Mouse (Mus musculus) CH12.LX (cell line): ENCODE results near the gene Picalm. TPM values are rescaled to one million over a fixed set of nuclear protein-coding genes. Genes with fewer than 3 reads are reported as not detected.

Source experiments
- DNase-seq: peaks from one replicate; pipeline ENCODE4 v3.0.0-alpha.2; 2013; ENCODE audit errors: extremely low read depth
- H3K27ac ChIP-seq: 2 replicates; pipeline ENCODE4 v1.5.1; 2012; ENCODE audit warnings: low read depth, mild to moderate bottlenecking, control low read depth, moderate library complexity; ENCODE audit not compliant: insufficient read depth
- H3K27me3 ChIP-seq: replicated peaks from 2 replicates; pipeline ENCODE3; 2012; ENCODE audit warnings: inconsistent platforms
- H3K36me3 ChIP-seq, 2 experiments: replicated peaks in 1 of 2; 2 replicates each; pipeline versions ENCODE3 to v1.6.1; 2012; ENCODE audit warnings: inconsistent platforms in 1 of 2, low read length in 1 of 2, mild to moderate bottlenecking in 1 of 2, mixed read lengths in 1 of 2, moderate library complexity in 1 of 2; ENCODE audit not compliant: control insufficient read depth in 1 of 2, insufficient read depth in 1 of 2
- H3K4me1 ChIP-seq, 2 experiments: 2 replicates each; pipeline ENCODE4 v1.6.1; 2012; ENCODE audit warnings: inconsistent platforms in 1 of 2, moderate library complexity in 1 of 2; ENCODE audit not compliant: insufficient read depth in 2 of 2, control insufficient read depth in 1 of 2
- H3K4me2 ChIP-seq: 2 replicates; pipeline ENCODE4 v1.6.1; 2012; ENCODE audit warnings: low read depth, mild to moderate bottlenecking, control low read depth; ENCODE audit not compliant: poor library complexity, insufficient read depth, severe bottlenecking
- H3K4me3 ChIP-seq, 3 experiments: fragments of 150-350 bp in 1 of 3; sonication (generic) in 1 of 3; replicated peaks in 1 of 3; 2 replicates each; pipeline versions ENCODE3 to v1.5.1; 2011 to 2012; ENCODE audit warnings: low read depth in 2 of 3, low read length in 2 of 3, mild to moderate bottlenecking in 2 of 3, moderate library complexity in 2 of 3, control low read depth in 1 of 3, improper control_type of control experiment in 1 of 3, inconsistent platforms in 1 of 3, mixed read lengths in 1 of 3; ENCODE audit not compliant: poor library complexity in 1 of 3
- H3K79me2 ChIP-seq: replicated peaks from 2 replicates; pipeline ENCODE4 v1.6.1; 2012; ENCODE audit warnings: mild to moderate bottlenecking, moderate library complexity; ENCODE audit not compliant: control insufficient read depth, poor library complexity, insufficient read depth, severe bottlenecking; ENCODE audit errors: extremely low read depth
- H3K9ac ChIP-seq: 2 replicates; pipeline ENCODE4 v1.6.1; 2012; ENCODE audit warnings: low read depth, mild to moderate bottlenecking, control low read depth, moderate library complexity; ENCODE audit not compliant: insufficient read depth
- H3K9me3 ChIP-seq: replicated peaks from 2 replicates; pipeline ENCODE3; 2012; ENCODE audit warnings: low read length, inconsistent platforms, mixed read lengths
- CHD1 ChIP-seq: IDR thresholded peaks from 2 replicates; pipeline ENCODE4 v1.6.1; 2012; ENCODE audit warnings: low read depth, low read length, improper control_type of control experiment, inconsistent platforms
- CHD2 ChIP-seq: IDR thresholded peaks from 2 replicates; pipeline ENCODE4 v1.6.1; 2011; ENCODE audit warnings: low read length, improper control_type of control experiment
- CTCF ChIP-seq, 2 experiments: IDR thresholded peaks in 1 of 2; conservative IDR thresholded peaks in 1 of 2; 2 replicates each; pipeline ENCODE4 v1.5.1; 2011 to 2012; ENCODE audit warnings: low read depth in 2 of 2, low read length in 2 of 2, improper control_type of control experiment in 1 of 2, inconsistent platforms in 1 of 2, mild to moderate bottlenecking in 1 of 2, moderate library complexity in 1 of 2
- E2F4 ChIP-seq: IDR thresholded peaks from 2 replicates; pipeline ENCODE4 v1.6.1; 2011; ENCODE audit warnings: low read depth, low read length, improper control_type of control experiment; ENCODE audit not compliant: insufficient replicate concordance
- ELF1 ChIP-seq: IDR thresholded peaks from 2 replicates; pipeline ENCODE4 v1.6.1; 2014; ENCODE audit warnings: low read depth, mild to moderate bottlenecking, inconsistent platforms, low read length, improper control_type of control experiment
- EP300 ChIP-seq: IDR thresholded peaks from 2 replicates; pipeline ENCODE4 v1.6.1; 2011; ENCODE audit warnings: low read length, improper control_type of control experiment
- ETS1 ChIP-seq: conservative IDR thresholded peaks from 2 replicates; pipeline ENCODE4 v1.6.1; 2012; ENCODE audit warnings: low read depth, mild to moderate bottlenecking, inconsistent platforms, low read length, improper control_type of control experiment, moderate library complexity
- GABPA ChIP-seq: IDR thresholded peaks from 2 replicates; pipeline ENCODE4 v1.6.1; 2012; ENCODE audit warnings: low read depth, low read length, improper control_type of control experiment, inconsistent platforms; ENCODE audit not compliant: insufficient replicate concordance
- IRF4 ChIP-seq: IDR thresholded peaks from 2 replicates; pipeline ENCODE4 v1.6.1; 2014; ENCODE audit warnings: low read depth, mild to moderate bottlenecking, inconsistent platforms, low read length, improper control_type of control experiment
- JUN ChIP-seq: IDR thresholded peaks from 2 replicates; pipeline ENCODE4 v1.6.1; 2011; ENCODE audit warnings: low read depth, mild to moderate bottlenecking, low read length, improper control_type of control experiment, moderate library complexity; ENCODE audit not compliant: insufficient read depth
- KAT2A ChIP-seq: IDR thresholded peaks from 2 replicates; pipeline ENCODE4 v1.6.1; 2012; ENCODE audit warnings: low read length, improper control_type of control experiment, inconsistent platforms; ENCODE audit not compliant: insufficient replicate concordance
- MAFK ChIP-seq: IDR thresholded peaks from 2 replicates; pipeline ENCODE4 v1.6.1; 2011; ENCODE audit warnings: low read length, improper control_type of control experiment; ENCODE audit not compliant: insufficient replicate concordance
- MAZ ChIP-seq: IDR thresholded peaks from 2 replicates; pipeline ENCODE4 v1.6.1; 2012; ENCODE audit warnings: low read depth, mild to moderate bottlenecking, inconsistent platforms, low read length, improper control_type of control experiment, moderate library complexity
- MEF2A ChIP-seq: IDR thresholded peaks from 2 replicates; pipeline ENCODE4 v1.6.1; 2014; ENCODE audit warnings: low read depth, mild to moderate bottlenecking, inconsistent platforms, low read length, improper control_type of control experiment, borderline replicate concordance
- MYC ChIP-seq: IDR thresholded peaks from 2 replicates; pipeline ENCODE4 v1.6.1; 2011; ENCODE audit warnings: low read depth, mild to moderate bottlenecking, improper control_type of control experiment, low read length
- PAX5 ChIP-seq: IDR thresholded peaks from 2 replicates; pipeline ENCODE4 v1.6.1; 2012; ENCODE audit warnings: low read length, inconsistent platforms, mixed read lengths
- POLR2AphosphoS2 ChIP-seq: IDR thresholded peaks from 2 replicates; pipeline ENCODE4 v1.6.1; 2011; ENCODE audit warnings: low read depth, low read length, improper control_type of control experiment
- RAD21 ChIP-seq: IDR thresholded peaks from 2 replicates; pipeline ENCODE4 v1.6.1; 2011; ENCODE audit warnings: low read depth, mild to moderate bottlenecking, low read length, improper control_type of control experiment, moderate library complexity
- RCOR1 ChIP-seq: conservative IDR thresholded peaks from 2 replicates; pipeline ENCODE4 v1.6.1; 2012; ENCODE audit warnings: low read depth, mild to moderate bottlenecking, inconsistent platforms, low read length, improper control_type of control experiment
- SIN3A ChIP-seq: IDR thresholded peaks from 2 replicates; pipeline ENCODE4 v1.6.1; 2012; ENCODE audit warnings: low read length, improper control_type of control experiment, inconsistent platforms
- TCF12 ChIP-seq: IDR thresholded peaks from 2 replicates; pipeline ENCODE4 v1.6.1; 2014; ENCODE audit warnings: low read depth, mild to moderate bottlenecking, inconsistent platforms, low read length, improper control_type of control experiment
- USF1 ChIP-seq: IDR thresholded peaks from 2 replicates; pipeline ENCODE4 v1.6.1; 2014; ENCODE audit warnings: low read depth, mild to moderate bottlenecking, inconsistent platforms, low read length, improper control_type of control experiment
- ZC3H11A ChIP-seq: IDR thresholded peaks from 2 replicates; pipeline ENCODE4 v1.6.1; 2012; ENCODE audit warnings: low read depth, mild to moderate bottlenecking, inconsistent platforms, low read length, improper control_type of control experiment
- ZKSCAN1 ChIP-seq: IDR thresholded peaks from 2 replicates; pipeline ENCODE4 v1.6.1; 2012; ENCODE audit warnings: low read depth, inconsistent platforms, low read length, improper control_type of control experiment, borderline replicate concordance
- ZNF384 ChIP-seq: IDR thresholded peaks from 2 replicates; pipeline ENCODE4 v1.6.1; 2012; ENCODE audit warnings: low read depth, low read length, improper control_type of control experiment, inconsistent platforms
- dilution Hi-C: fragments of 300-500 bp; cut with MboI; formaldehyde crosslinking; loops from 2 replicates; pipeline ENCODE4 v1.14.3; 2020; ENCODE audit warnings: low sequenced_read_pairs; ENCODE audit not compliant: extremely low pct_unique_long_range_greater_than_20kb, extremely low pct_ligation_motif_present
- in situ Hi-C: fragments of 300-500 bp; cut with MboI; formaldehyde crosslinking; loops from 3 replicates; pipeline ENCODE4 v1.14.3; 2019; ENCODE audit warnings: low sequenced_read_pairs, low pct_ligation_motif_present, low pct_unique_long_range_greater_than_20kb, mixed read lengths
- polyA plus RNA-seq: library from polyadenylated mRNA; unstranded; fragments of >175 nt; gene quantifications from 2 replicates; pipeline ENCODE4 v1.2.1, GENCODE M21; 2012; ENCODE audit warnings: low read depth; ENCODE audit not compliant: insufficient read length
- total RNA-seq, 2 experiments: library from RNA; depleted of rRNA; stranded (reverse); fragments of 300-350 nt in 1 of 2; fragments of >200 nt in 1 of 2; gene quantifications; 2 replicates each; pipeline ENCODE4 v1.2.3; 2012 to 2014

The Picalm gene
- total and polyA plus RNA-seq, 3 experiments = 27.6 to 94.3 (median 53.4) TPM

DNA sequence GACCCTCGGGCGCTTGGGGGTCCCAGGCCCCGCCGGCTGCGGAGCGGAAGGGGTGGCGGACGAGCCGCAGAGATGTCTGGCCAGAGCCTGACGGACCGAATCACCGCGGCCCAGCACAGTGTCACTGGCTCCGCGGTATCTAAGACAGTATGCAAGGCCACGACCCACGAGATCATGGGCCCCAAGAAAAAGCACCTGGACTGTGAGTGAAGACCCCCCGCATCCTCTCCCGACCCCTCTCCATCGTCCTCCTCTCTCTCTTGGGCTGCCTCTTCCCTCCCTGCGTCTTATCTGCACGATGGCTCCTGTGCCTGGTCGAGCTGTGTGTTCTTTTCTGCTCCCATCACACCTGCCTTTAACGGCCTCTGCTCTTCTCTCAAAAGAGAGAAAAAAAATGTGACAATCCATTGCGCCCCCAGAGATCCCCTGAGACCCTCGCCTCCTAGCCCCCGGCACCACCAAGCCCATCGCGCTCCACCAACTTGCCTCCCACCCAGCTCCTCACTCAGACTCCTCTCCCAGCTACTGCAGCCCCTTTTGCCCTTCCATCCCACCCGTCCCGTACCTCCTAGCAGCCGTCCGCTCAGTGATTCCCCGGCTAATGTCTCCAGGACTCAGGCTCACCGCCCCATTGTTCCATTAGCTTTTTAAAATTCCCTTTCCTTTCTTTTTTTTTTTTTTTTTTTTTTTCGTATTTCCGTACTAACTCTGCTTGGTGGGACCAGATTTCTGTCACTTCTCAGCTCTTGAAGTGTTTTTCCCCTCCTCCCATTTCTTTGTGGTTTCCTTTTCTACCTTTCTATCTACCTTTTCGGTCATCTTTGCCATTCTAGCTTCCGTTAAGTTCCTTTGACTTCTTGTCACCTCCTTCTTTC is 725 bp downstream of the Picalm start:
- Histone ChIP-seq H3K4me2 (peak overlapping the region; percentile 100), H3K27me3 (no peaks in the 10 kb centered on the region), H3K36me3 (no peaks in the 10 kb centered on the region), H3K4me3 (peak overlapping the region; percentile 78 to 94 (median 91)), H3K27ac (peak overlapping the region; percentile 35), H3K4me1 (peaks cover 2 to 41% of the 10 kb centered on the region in 2 experiments), H3K79me2 (peaks cover 43% of the 10 kb centered on the region), H3K9me3 (no peaks in the 10 kb centered on the region), H3K9ac (peak overlapping the region; percentile 92)
- dilution Hi-C loops (no loop called here), in situ Hi-C loops (no loop called here)
- TF ChIP-seq POLR2AphosphoS2 (no peak), E2F4 (no peak), ETS1 (no peak), ZC3H11A (no peak), CHD2 (0 out of 2 replicates have a peak, but pooled peaks have one; percentile 21), ELF1 (no peak), MEF2A (no peak), TCF12 (no peak), RAD21 (no peak), ZNF384 (peak; percentile 55), MAFK (no peak), CTCF (conservative IDR thresholded peaks at IDR 0.05 in 1 of 2, IDR thresholded peaks at IDR 0.05 in 1 of 2; ENCODE audit: low read depth in 2 of 2, low read length in 2 of 2) (no peak), RCOR1 (no peak), KAT2A (no peak), JUN (no peak), EP300 (peak; percentile 41), MAZ (peak; percentile 50; the same call in 1 of the 2 replicates), IRF4 (no peak; the same call in 1 of the 2 replicates), PAX5 (no peak), CHD1 (no peak), USF1 (no peak), GABPA (no peak), SIN3A (no peak), MYC (no peak), ZKSCAN1 (no peak)
- DNase-seq = no peak
